Mouse (Mus musculus) bone marrow, adult 2 months (tissue): ENCODE results near the gene Il1f5.

Source experiments
- CTCF ChIP-seq: fragments of 200-500 bp; IDR thresholded peaks from 2 replicates; pipeline ENCODE4 v1.5.1; 2011; ENCODE audit warnings: low read length, control low read depth; ENCODE audit not compliant: control insufficient read depth, insufficient read depth
- POLR2A ChIP-seq: fragments of 200-500 bp; IDR thresholded peaks from 2 replicates; pipeline ENCODE4 v1.6.1; 2011; ENCODE audit warnings: low read depth, mild to moderate bottlenecking, control low read depth, low read length, borderline replicate concordance; ENCODE audit not compliant: control insufficient read depth

GRCm38 (mm10) chr2:24311302-24312001 is 34.7 kb downstream of the Il1f5 start:
- TF ChIP-seq CTCF (no peak), POLR2A (no peak)
